Mouse (Mus musculus) testis, postnatal 14 days (tissue): ENCODE data around the gene Shmt2.

ENCODE experiments used
- DNase-seq: peaks from one replicate; pipeline ENCODE4 v3.0.0; 2021; ENCODE audit warnings: low spot score

The Shmt2 gene

GRCm38 (mm10) chr10:127476541-127476940, 45.7 kb downstream of the Shmt2 start:
- no peak for DNase-seq

GRCm38 (mm10) chr10:127475175-127475574, 47.1 kb downstream of the Shmt2 start:
- DNase-seq, result no peak

DNA sequence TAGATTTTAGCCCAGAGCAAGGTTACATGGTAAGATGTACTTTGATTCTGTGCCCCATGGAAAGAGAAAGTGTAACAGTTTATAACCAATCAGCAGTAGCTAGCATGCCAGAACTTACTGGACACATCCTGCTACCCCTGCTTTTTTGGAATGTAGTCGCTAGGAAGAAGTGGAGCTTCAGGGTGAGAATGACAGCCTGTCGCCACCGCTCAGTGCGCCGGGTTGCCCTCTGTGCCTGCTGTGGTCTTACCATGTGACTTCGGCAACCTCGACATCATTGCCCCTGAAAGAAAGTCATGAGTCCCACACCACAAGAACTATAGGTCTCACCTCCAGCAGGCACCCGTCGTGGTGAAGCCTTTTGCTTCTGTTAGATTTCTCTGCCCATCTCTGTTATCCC, 49.5 kb downstream of the Shmt2 start:
- no peak for DNase-seq

- no peak for DNase-seq
These were observed 50.8 kb downstream of the Shmt2 start for GRCm38 (mm10) chr10:127471281-127471988.
